Mouse (Mus musculus) limb, embryonic 12.5 days (tissue): ENCODE results near the gene Tbc1d10c. TPM values are rescaled to one million over a fixed set of nuclear protein-coding genes. Genes with fewer than 3 reads are reported as not detected.

Experiments
- ATAC-seq: fragments of 200-750 bp; cut with Nextera tagmentation; 2 replicates; pipeline ENCODE4 v1.8.0; 2017; ENCODE audit warnings: low read depth, moderate TSS enrichment; ENCODE audit not compliant: insufficient number of reproducible peaks, insufficient read depth, low FRiP score, low TSS enrichment
- H3K27ac ChIP-seq: fragments of 300-500 bp; sonication (generic); 2 replicates; pipeline ENCODE4 v1.5.1; 2016; ENCODE audit warnings: mild to moderate bottlenecking, moderate library complexity
- H3K27me3 ChIP-seq: fragments of 300-500 bp; sonication (generic); 2 replicates; pipeline ENCODE4 v1.6.1; 2016; ENCODE audit warnings: mild to moderate bottlenecking, moderate library complexity
- H3K36me3 ChIP-seq: fragments of 300-500 bp; sonication (generic); 2 replicates; pipeline ENCODE4 v1.6.1; 2016; ENCODE audit warnings: mild to moderate bottlenecking, moderate library complexity
- H3K4me1 ChIP-seq: fragments of 300-500 bp; sonication (generic); replicated peaks from 2 replicates; pipeline ENCODE4 v1.6.1; 2016
- H3K4me2 ChIP-seq: fragments of 300-500 bp; sonication (generic); 2 replicates; pipeline ENCODE4 v1.6.1; 2016; ENCODE audit warnings: mild to moderate bottlenecking, moderate library complexity
- H3K4me3 ChIP-seq: fragments of 300-500 bp; sonication (generic); replicated peaks from 2 replicates; pipeline ENCODE4 v1.5.1; 2016; ENCODE audit warnings: mild to moderate bottlenecking
- H3K9ac ChIP-seq: fragments of 300-500 bp; sonication (generic); replicated peaks from 2 replicates; pipeline ENCODE4 v1.6.1; 2016; ENCODE audit warnings: mild to moderate bottlenecking, moderate library complexity
- H3K9me3 ChIP-seq: fragments of 300-500 bp; sonication (generic); 2 replicates; pipeline ENCODE4 v1.6.1; 2016; ENCODE audit warnings: mild to moderate bottlenecking, moderate library complexity
- WGBS: fragments of 180-500 bp; shearing (Covaris S2); methylation state at CpG from one replicate; pipeline ENCODE4 v1.1.7; 2016; 5-methylcytosine and 5-hydroxymethylcytosine counted together
- polyA plus RNA-seq: library from polyadenylated mRNA; unstranded; fragments of >200 nt; fragmentation: Nextera tagmentation; extraction: Ambion mirVana; gene quantifications from 2 replicates; pipeline ENCODE4 v1.2.1, GENCODE M21; 2016

Tbc1d10c gene
- polyA plus RNA-seq, 1 experiment from 2014 or later: 0.60 TPM

DNA sequence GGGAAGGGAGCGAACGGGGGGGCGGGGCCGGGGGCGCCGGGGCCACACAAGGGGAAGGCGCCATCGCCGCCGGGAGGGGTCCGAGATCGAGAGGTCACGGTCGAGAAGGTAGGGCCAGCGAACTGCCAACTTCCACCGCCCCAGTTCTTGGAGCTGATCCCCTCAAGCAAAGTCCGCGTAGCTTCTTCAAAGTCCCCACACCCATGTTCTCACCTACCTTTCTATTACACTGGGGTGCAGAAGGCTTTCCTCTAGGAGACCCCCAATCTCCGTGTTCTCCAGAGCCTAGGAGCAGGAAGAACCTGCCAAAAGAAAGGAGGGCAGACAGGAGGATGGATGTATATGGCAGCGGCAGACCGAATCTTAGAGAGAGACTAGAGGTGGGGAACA is 24.4 kb upstream of the Tbc1d10c start:
- no peaks in the 10 kb centered on the region; the same call in 1 of the 2 replicates for H3K36me3 ChIP-seq
- peak overlapping the region; percentile 89 for H3K4me3 ChIP-seq
- peak overlapping the region; percentile 97 for H3K9ac ChIP-seq
- H3K27ac ChIP-seq: peak overlapping the region; percentile 96
- H3K4me1 ChIP-seq: peaks cover 77% of the 10 kb centered on the region
- peak overlapping the region; percentile 87 for H3K4me2 ChIP-seq
- ATAC-seq: no peak
- H3K9me3 ChIP-seq: no peaks in the 10 kb centered on the region
- 1% methylated on average over 19 of the region's 21 CpGs for WGBS
- H3K27me3 ChIP-seq: peaks cover 23% of the 10 kb centered on the region; the same call in 1 of the 2 replicates

DNA sequence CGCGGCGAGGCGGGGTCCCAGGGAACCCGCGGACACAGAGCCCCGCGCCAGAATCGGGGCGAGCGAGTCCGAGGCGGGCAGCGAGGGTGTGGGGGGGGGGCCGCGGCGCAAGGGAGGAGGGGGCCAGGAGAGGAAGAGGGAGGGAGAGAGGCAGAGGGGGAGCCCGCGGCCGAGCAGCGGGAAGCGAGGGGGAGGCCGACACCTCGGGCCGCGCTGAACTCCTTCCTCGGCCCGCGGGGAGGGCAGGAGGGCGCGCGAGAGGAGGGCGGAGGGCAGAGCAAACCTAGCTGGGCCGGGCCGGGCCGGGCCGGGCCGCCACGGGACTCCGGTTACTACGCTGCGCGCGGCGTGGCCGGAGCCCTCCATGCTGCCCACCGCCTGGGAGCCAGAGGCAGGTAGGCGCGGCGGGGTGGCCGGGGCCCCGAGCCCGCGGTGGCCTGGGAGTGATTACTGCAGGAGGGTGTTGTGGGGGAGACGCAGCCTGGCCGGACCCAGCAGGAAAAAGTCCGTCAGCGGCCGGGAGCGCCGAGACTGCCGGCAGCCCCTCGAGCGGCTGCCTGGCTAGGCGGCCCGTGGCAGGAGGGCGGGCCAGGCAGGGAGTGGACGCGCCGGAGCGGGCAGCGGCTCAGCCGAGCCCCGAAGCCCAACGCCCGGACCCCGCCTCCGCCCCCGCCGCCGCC is 23.8 kb upstream of the Tbc1d10c start:
- ATAC-seq: peak; percentile 17; the same call in 1 of the 2 replicates
- Histone ChIP-seq H3K4me2 (peak overlapping the region; percentile 87), H3K27ac (peak overlapping the region; percentile 96), H3K4me1 (peaks cover 71% of the 10 kb centered on the region), H3K4me3 (peak overlapping the region; percentile 89), H3K9me3 (no peaks in the 10 kb centered on the region), H3K36me3 (no peaks in the 10 kb centered on the region), H3K9ac (peak overlapping the region; percentile 97), H3K27me3 (peaks cover 23% of the 10 kb centered on the region; the same call in 1 of the 2 replicates)
- WGBS: 1% methylated on average over 50 of the region's 81 CpGs

DNA sequence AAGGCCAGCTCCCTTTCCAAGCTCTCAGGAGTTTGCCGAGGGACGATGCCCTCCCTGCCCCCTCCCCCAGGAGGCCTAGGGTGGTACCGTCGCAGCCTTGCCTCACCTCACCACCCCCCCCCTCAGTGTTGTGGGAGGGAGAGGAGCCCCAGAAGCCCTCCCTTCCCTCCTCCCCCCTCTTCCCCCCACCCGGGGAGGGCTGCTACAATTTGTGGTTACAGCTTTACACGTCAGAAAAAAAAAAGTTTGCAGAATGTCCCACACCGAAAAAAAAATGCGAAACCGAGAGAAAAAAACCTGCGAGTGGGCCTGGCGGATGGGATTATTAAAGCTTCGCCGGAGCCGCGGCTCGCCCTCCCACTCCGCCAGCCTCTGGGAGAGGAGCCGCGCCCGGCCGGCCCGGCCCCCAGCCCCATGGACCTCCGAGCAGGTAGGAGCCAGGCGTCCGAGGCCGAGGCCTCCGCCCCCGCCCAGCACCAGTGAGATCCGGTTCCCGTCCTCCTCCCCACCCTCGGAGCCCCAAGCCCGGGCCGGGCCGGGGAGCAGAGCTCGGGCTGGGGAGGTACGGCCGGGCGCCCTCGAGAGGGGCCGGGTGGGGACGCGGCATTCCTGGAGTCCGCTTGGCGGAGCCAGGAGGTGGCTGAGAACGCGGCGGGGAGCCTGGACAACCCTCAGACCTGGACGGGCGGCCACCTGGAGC is 23.1 kb upstream of the Tbc1d10c start, which contains the start of the genes Clcf1 and AC109138.7:
Gene Clcf1, plus strand, starts transcription at position 168 of the 700 bp plus-strand sequence.
Gene AC109138.7, plus strand, starts transcription at position 287 of the 700 bp plus-strand sequence.
- Histone ChIP-seq H3K9me3 (no peaks in the 10 kb centered on the region), H3K4me2 (peak within 1 kb of the TSS; percentile 87), H3K27me3 (peaks cover 23% of the 10 kb centered on the region; the same call in 1 of the 2 replicates), H3K9ac (peak within 1 kb of the TSS; percentile 97), H3K4me1 (peaks cover 64% of the 10 kb centered on the region), H3K4me3 (peak within 1 kb of the TSS; percentile 89), H3K36me3 (no peaks in the 10 kb centered on the region), H3K27ac (peak within 1 kb of the TSS; percentile 96)
- WGBS: 1% methylated on average over 48 of the region's 49 CpGs
- ATAC-seq: peak; percentile 49; the same call in 1 of the 2 replicates

DNA sequence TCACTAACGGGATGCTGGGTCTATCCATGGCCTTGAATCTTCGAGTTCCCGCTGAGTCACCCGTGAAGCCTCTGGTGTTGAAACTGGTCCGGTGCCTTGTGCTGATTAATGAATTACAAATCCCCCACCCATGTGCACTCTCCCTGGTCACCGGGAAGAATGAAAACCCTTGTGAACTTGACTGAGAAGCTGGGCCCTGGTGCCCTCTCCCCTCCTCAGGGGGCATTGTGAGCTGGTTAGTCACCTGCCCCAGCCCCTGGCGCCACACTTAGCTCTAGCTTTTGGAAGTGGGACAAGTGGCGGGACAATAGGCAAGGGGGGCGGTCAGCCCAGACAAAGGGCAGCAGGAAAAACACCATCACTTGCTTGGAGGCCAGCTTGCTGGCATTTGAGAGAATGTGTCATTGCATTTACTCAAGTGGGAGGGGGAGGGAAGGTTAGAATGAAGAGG is 22.5 kb upstream of the Tbc1d10c start:
- H3K27ac ChIP-seq: peak overlapping the region; percentile 96
- peak overlapping the region; percentile 97 for H3K9ac ChIP-seq
- no peak for ATAC-seq
- peaks cover 23% of the 10 kb centered on the region; the same call in 1 of the 2 replicates for H3K27me3 ChIP-seq
- peaks cover 63% of the 10 kb centered on the region for H3K4me1 ChIP-seq
- H3K4me2 ChIP-seq: peak overlapping the region; percentile 87
- H3K9me3 ChIP-seq: no peaks in the 10 kb centered on the region
- 11% methylated on average over 9 of the region's 9 CpGs for WGBS
- H3K4me3 ChIP-seq: peak overlapping the region; percentile 89
- no peaks in the 10 kb centered on the region for H3K36me3 ChIP-seq

DNA sequence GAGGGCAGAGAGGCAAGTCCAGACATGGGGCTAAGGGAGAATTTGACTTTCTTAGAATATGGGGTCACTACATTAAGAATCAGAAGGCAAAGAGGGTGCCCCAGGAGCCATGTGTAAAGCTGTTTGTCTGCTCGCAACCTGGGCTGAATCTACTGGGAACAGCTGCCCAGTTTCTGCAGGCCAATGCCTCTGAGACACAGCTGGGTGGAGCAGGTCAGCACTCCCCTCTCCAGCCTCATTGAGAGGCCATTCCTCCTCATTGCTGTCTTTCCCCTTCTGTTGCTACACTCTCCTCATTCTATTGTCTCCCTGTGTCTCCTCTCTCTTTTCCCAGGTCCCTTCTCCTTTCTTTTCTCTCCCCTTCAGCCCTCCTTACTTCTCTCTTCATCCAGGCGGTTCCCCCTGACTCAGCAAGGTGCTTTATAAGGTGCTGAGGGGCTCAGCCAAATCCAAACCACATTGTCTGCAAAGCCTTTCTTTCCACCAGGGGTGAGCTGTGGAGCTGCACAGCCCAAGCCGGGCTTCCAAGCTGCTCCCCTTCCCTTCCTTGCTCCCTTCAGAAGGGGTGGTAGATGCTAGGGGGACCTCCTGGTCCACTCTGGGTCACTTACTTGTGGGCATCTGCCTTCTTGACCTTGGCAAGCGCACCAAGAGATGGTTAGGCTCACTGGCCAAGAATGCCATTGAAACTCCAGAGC is 21.0 kb upstream of the Tbc1d10c start:
- ATAC-seq: no peak
- H3K4me3 ChIP-seq: no peak overlapping the region
- no peaks in the 10 kb centered on the region for H3K9me3 ChIP-seq
- H3K9ac ChIP-seq: peak overlapping the region; percentile 24; the same call in 1 of the 2 replicates
- peak overlapping the region; percentile 87 for H3K4me2 ChIP-seq
- H3K27me3 ChIP-seq: peaks cover 18% of the 10 kb centered on the region; the same call in 1 of the 2 replicates
- H3K27ac ChIP-seq: peak overlapping the region; percentile 96
- H3K4me1 ChIP-seq: peaks cover 49% of the 10 kb centered on the region
- no peaks in the 10 kb centered on the region for H3K36me3 ChIP-seq
- 19% methylated on average over 4 of the region's 4 CpGs for WGBS

DNA sequence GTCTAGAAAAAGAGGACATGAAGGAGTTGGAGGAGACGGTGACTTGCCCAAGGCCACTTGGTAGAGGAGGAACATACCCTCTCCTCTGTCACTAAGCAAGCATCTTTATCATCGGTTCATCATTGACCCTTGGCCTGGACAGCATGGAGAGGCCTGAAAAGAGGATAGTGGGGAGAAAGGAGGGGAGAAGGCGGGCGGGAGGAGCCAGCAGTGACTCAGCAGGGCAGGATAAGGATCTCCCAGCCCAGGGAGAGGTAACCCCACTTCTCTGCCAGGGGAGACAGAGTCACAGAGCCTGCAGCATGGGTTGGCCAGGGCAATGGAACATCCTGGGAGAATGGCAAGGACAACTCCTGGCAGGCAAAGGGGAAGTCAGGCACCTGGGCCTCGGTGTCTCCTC is 17.5 kb upstream of the Tbc1d10c start:
- H3K4me3 ChIP-seq: no peak overlapping the region
- peaks cover 23% of the 10 kb centered on the region for H3K4me1 ChIP-seq
- no peak overlapping the region for H3K9ac ChIP-seq
- no peak overlapping the region for H3K27ac ChIP-seq
- 78% methylated on average over 5 of the region's 5 CpGs for WGBS
- no peaks in the 10 kb centered on the region for H3K36me3 ChIP-seq
- peaks cover 28% of the 10 kb centered on the region; the same call in 1 of the 2 replicates for H3K27me3 ChIP-seq
- H3K4me2 ChIP-seq: no peak overlapping the region
- no peaks in the 10 kb centered on the region for H3K9me3 ChIP-seq
- no peak for ATAC-seq

DNA sequence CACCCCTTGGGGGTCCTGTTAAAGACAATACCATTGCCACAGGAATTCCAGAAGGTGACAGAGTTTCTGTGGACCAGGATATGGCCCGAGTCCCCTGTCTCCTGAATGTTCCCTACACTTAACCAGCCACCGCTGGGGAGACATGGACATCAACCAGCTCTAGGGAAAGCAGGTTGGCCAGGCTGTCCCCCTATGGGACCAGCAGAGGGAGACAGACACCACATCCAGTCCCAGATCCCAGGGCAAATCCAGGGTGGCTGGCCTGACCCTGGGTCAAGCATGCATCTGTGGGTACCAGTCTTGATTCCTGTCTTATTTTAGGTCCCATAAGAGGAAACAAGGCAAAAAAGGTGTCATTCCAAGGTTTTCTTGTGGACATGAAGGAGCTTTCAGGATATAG is 15.9 kb upstream of the Tbc1d10c start:
- no peak for ATAC-seq
- Histone ChIP-seq H3K27ac (no peak overlapping the region), H3K9ac (no peak overlapping the region), H3K4me3 (no peak overlapping the region), H3K27me3 (peaks cover 27% of the 10 kb centered on the region), H3K4me1 (peaks cover 14% of the 10 kb centered on the region), H3K9me3 (no peaks in the 10 kb centered on the region), H3K4me2 (no peak overlapping the region), H3K36me3 (no peaks in the 10 kb centered on the region)
- 2% methylated on average over 2 of the region's 2 CpGs for WGBS

DNA sequence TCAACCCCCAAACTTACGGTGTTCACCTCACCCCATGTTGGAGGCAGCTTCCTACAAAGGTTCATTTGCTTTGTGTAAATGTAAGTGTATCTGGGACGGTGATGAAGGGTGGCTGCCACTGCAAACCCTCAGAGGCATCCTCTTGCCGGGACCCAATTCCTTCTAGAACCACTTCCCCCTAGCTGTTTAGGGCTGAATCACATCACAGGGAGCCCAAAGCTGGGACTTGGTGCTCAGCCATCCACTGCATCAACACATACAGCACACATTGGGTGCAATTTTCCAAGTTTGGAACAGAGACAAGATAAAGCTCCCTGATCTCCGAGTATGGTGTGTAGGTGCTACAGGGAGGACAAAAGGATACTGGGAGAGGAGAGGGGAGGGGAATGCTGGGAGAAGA is 13.8 kb upstream of the Tbc1d10c start:
- Histone ChIP-seq H3K9me3 (no peaks in the 10 kb centered on the region), H3K27ac (no peak overlapping the region), H3K4me2 (no peak overlapping the region), H3K4me3 (no peak overlapping the region), H3K4me1 (peaks cover 21% of the 10 kb centered on the region), H3K9ac (no peak overlapping the region), H3K27me3 (peaks cover 22% of the 10 kb centered on the region), H3K36me3 (peaks cover 5% of the 10 kb centered on the region)
- ATAC-seq: no peak
- 70% methylated on average over 4 of the region's 4 CpGs for WGBS

DNA sequence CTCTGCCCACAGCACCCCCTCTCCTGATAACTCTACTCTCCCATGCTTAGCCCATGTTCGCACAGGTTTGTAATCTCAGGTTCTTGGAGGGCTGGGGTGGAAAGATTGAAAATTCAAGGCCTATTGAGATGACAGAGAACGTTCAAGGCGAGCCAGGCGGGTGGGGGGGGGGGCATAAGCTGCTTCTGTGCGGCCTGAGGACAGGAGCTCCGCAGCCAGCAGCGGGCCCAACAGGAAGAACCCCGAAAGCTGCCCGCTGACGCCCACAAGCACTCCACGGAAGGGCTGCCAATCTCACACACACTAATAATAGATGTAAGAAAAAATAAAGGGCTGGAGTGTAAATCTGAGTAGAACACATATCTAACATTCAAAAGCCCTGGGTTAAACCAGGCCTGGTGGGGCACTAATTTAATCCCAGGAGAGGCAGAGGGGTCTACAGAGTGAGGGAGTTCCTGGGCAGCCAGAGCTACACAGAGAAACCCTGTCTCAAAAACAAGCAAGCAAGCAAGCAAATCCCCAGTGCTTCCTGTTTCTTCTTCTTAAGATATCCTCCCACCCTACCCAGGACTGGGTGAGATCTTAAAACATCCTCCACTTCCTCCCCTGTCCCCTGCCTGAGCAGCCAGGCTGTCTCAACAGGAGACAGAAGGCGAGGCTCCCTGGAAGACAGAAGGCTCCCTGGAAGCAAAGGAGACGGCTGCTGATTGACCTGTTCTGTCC is 12.7 kb upstream of the Tbc1d10c start:
- Histone ChIP-seq H3K9me3 (no peaks in the 10 kb centered on the region), H3K9ac (no peak overlapping the region), H3K4me1 (peaks cover 22% of the 10 kb centered on the region), H3K27me3 (peaks cover 22% of the 10 kb centered on the region), H3K4me3 (no peak overlapping the region), H3K4me2 (no peak overlapping the region), H3K36me3 (peaks cover 16% of the 10 kb centered on the region), H3K27ac (no peak overlapping the region)
- no peak for ATAC-seq
- WGBS: 70% methylated on average over 13 of the region's 13 CpGs

DNA sequence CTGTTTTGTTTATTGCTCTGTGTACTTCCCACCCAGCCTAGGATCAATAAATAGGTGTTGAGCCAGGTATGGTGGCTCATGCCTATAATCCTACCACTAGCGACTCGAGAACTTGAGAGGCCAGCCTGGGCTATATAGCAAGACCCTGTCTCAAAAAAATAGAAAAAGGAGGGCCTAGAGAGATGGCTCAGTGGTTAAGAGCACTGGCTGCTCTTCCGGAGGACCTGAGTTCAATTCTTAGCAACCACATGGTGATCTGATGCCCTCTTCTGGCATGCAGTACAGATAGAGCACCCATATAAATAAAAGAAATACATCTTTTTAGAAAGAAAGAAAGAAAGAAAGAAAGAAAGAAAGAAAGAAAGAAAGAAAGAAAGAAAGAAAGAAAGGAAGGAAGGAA is 12.1 kb upstream of the Tbc1d10c start:
- no peak overlapping the region for H3K4me3 ChIP-seq
- H3K9ac ChIP-seq: no peak overlapping the region
- WGBS: 56% methylated on average over 3 of the region's 3 CpGs
- H3K27me3 ChIP-seq: peaks cover 22% of the 10 kb centered on the region
- peaks cover 22% of the 10 kb centered on the region for H3K36me3 ChIP-seq
- no peaks in the 10 kb centered on the region for H3K9me3 ChIP-seq
- no peak overlapping the region for H3K27ac ChIP-seq
- H3K4me2 ChIP-seq: no peak overlapping the region
- no peak for ATAC-seq
- peaks cover 22% of the 10 kb centered on the region for H3K4me1 ChIP-seq
